Comparison of ENCODE assay signal across 21 mouse cellular contexts in genomic region chr6:67308994-67309393, GRCm38 (mm10).
"Had no signal": no experiment of that assay in that cellular context is flagged by ENCODE, and none has a peak within 500 bp of the region (broad histone marks: within the 10 kb centered on the region; RNA-seq: fewer than 3 reads in every experiment).

No protein-coding gene starts in this region.

- H3K9me3 ChIP-seq: lung, embryonic 15.5 days; midbrain, embryonic 10.5 days; midbrain, embryonic 12.5 days; neural tube, embryonic 13.5 days; neural tube, embryonic 15.5 days had no signal

- H3K4me1 ChIP-seq: lung, embryonic 15.5 days; midbrain, embryonic 10.5 days; midbrain, embryonic 12.5 days; neural tube, embryonic 13.5 days; neural tube, embryonic 15.5 days had no signal

- H3K27ac ChIP-seq: lung, embryonic 15.5 days; macrophage; midbrain, embryonic 10.5 days; midbrain, embryonic 12.5 days; neural tube, embryonic 13.5 days; neural tube, embryonic 15.5 days had no signal

- H3K36me3 ChIP-seq: lung, embryonic 15.5 days; midbrain, embryonic 10.5 days; midbrain, embryonic 12.5 days; neural tube, embryonic 13.5 days; neural tube, embryonic 15.5 days had no signal

- H3K4me2 ChIP-seq: lung, embryonic 15.5 days; midbrain, embryonic 12.5 days; neural tube, embryonic 13.5 days; neural tube, embryonic 15.5 days had no signal

- DNase-seq: lung, adult 2 months; lung, postnatal 14 days; lung, postnatal 36 days; midbrain, embryonic 14.5 days; retina, postnatal 1 day; right cerebral cortex, adult 18-20 months; right cerebral cortex, postnatal 25 days; right cerebral cortex, postnatal 4 days; spleen, adult 18-20 months; thymus, adult 18-20 months; thymus, postnatal 14 days; thymus, postnatal 36 days had no signal

- ATAC-seq: lung, postnatal 0 days; midbrain, embryonic 16.5 days had no signal

- H3K27me3 ChIP-seq: lung, embryonic 15.5 days; midbrain, embryonic 12.5 days; neural tube, embryonic 13.5 days; neural tube, embryonic 15.5 days had no signal

- H3K9ac ChIP-seq: lung, embryonic 15.5 days; midbrain, embryonic 12.5 days; neural tube, embryonic 13.5 days; neural tube, embryonic 15.5 days had no signal

- H3K4me3 ChIP-seq: lung, embryonic 15.5 days; midbrain, embryonic 10.5 days; midbrain, embryonic 12.5 days; myocyte; neural tube, embryonic 13.5 days; neural tube, embryonic 15.5 days had no signal
